Mouse (Mus musculus) brain, embryonic 14.5 days (tissue): ENCODE measurements at regions not wholly inside any gene's neighbourhood (a gene's known extent, or its start where the extent isn't known, plus 50 kb on each side); places are given as distances from the start of the nearest gene placed in this dataset.
"Not testable (repeated sequence)": the region's sequence is repeated elsewhere in the genome, so short reads cannot be mapped to it uniquely, and the experiment has no call there.

Experiments
- CTCF ChIP-seq: fragments of 200-500 bp; IDR thresholded peaks from 2 replicates; pipeline ENCODE4 v1.5.1; 2012; ENCODE audit warnings: inconsistent platforms, mild to moderate bottlenecking, moderate library complexity, borderline replicate concordance; ENCODE audit not compliant: insufficient read depth, insufficient read length; ENCODE audit errors: extremely low read depth
- POLR2A ChIP-seq: fragments of 200-500 bp; IDR thresholded peaks from 2 replicates; pipeline ENCODE4 v1.6.1; 2012; ENCODE audit warnings: mild to moderate bottlenecking, inconsistent platforms, borderline replicate concordance; ENCODE audit not compliant: poor library complexity, insufficient read depth, insufficient read length, severe bottlenecking; ENCODE audit errors: extremely low read depth

DNA sequence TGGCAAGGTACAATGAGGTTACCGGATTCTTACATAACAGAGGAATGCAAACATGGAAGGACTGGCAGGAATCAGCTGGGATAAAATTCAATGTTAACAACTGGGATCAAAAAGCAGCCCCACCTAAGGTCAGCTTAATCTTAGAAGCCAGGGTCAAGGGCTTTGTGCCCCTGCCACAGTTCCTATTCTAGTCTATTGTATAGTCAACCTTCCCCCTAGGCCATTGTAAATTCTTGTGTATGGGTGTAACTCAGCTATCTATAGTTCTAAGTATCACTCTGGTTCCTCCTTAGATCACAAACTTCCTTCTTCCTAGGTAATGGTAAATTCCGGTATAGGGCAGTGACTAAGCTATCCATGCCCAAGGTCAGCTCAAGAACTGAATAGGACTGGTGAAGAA, 91.6 kb upstream of the Edil3 start:
- not testable (repeated sequence) for TF ChIP-seq CTCF, POLR2A
